Mouse (Mus musculus) stomach, postnatal 0 days (tissue): ENCODE measurements around the gene Spatc1l. TPM values are rescaled to one million over a fixed set of nuclear protein-coding genes. Genes with fewer than 3 reads are reported as not detected.

ENCODE experiments used
- ATAC-seq: fragments of 200-750 bp; cut with Nextera tagmentation; 2 replicates; pipeline ENCODE4 v1.8.0; 2017; ENCODE audit not compliant: low FRiP score, low TSS enrichment
- DNase-seq: peaks from one replicate; pipeline ENCODE4 v3.0.0-alpha.2; 2016; ENCODE audit warnings: low spot score
- H3K27ac ChIP-seq: fragments of 300-500 bp; sonication (generic); replicated peaks from 2 replicates; pipeline ENCODE4 v1.5.1; 2014; ENCODE audit warnings: mild to moderate bottlenecking, control low read depth
- H3K27me3 ChIP-seq: fragments of 300-500 bp; sonication (generic); 2 replicates; pipeline ENCODE4 v1.6.1; 2014; ENCODE audit warnings: low read length; ENCODE audit not compliant: control insufficient read depth, insufficient read depth
- H3K36me3 ChIP-seq: fragments of 300-500 bp; sonication (generic); 2 replicates; pipeline ENCODE4 v1.6.1; 2014; ENCODE audit warnings: low read length, mixed read lengths; ENCODE audit not compliant: control insufficient read depth, insufficient read depth
- H3K4me1 ChIP-seq: fragments of 300-500 bp; sonication (generic); replicated peaks from 2 replicates; pipeline ENCODE4 v1.6.1; 2014; ENCODE audit warnings: antibody characterized with exemption; ENCODE audit not compliant: control insufficient read depth, insufficient read depth
- H3K4me2 ChIP-seq: fragments of 300-500 bp; sonication (generic); replicated peaks from 2 replicates; pipeline ENCODE4 v1.6.1; 2014; ENCODE audit warnings: low read depth, mild to moderate bottlenecking, control low read depth, moderate library complexity
- H3K4me3 ChIP-seq: fragments of 300-500 bp; sonication (generic); 2 replicates; pipeline ENCODE4 v1.5.1; 2014; ENCODE audit warnings: low read depth, low read length, control low read depth
- H3K9ac ChIP-seq: fragments of 300-500 bp; sonication (generic); 2 replicates; pipeline ENCODE4 v1.6.1; 2014; ENCODE audit warnings: mild to moderate bottlenecking, low read length, control low read depth, mixed read lengths
- H3K9me3 ChIP-seq: fragments of 300-500 bp; sonication (generic); 2 replicates; pipeline ENCODE4 v1.6.1; 2016; ENCODE audit warnings: low read length; ENCODE audit not compliant: control insufficient read depth
- CTCF ChIP-seq: IDR thresholded peaks from 2 replicates; pipeline ENCODE4 v1.5.1; 2016; ENCODE audit warnings: antibody characterized with exemption, low read depth, mild to moderate bottlenecking, moderate library complexity
- EP300 ChIP-seq: optimal IDR thresholded peaks from 2 replicates; pipeline ENCODE3; 2016; ENCODE audit warnings: antibody characterized with exemption
- WGBS: fragments of 180-500 bp; shearing (Covaris S2); extraction: QIAGEN DNeasy Blood & Tissue Kit; methylation state at CpG from one replicate; pipeline ENCODE4 v1.1.7; 2014; 5-methylcytosine and 5-hydroxymethylcytosine counted together
- polyA plus RNA-seq: library from polyadenylated mRNA; unstranded; fragments of >200 nt; fragmentation: Nextera tagmentation; extraction: Ambion mirVana; gene quantifications from 2 replicates; pipeline ENCODE4 v1.2.1, GENCODE M21; 2015

Spatc1l gene
- not detected in 2 replicates for polyA plus RNA-seq

GRCm38 (mm10) chr10:76561972-76562371, at the start of gene Spatc1l:
Gene Spatc1l (plus strand): TSS chr10:76562272.
- H3K4me3 ChIP-seq, result no peak within 1 kb of the TSS

GRCm38 (mm10) chr10:76512965-76513583, 49.0 kb upstream of the Spatc1l start:
- H3K36me3 ChIP-seq, result peaks cover 10% of the 10 kb centered on the region; the same call in 1 of the 2 replicates
- H3K4me1 ChIP-seq, result no peaks in the 10 kb centered on the region
- DNase-seq, result peak; percentile 89
- peak; percentile 91 for TF ChIP-seq CTCF
- TF ChIP-seq EP300, result no peak
- H3K27me3 ChIP-seq, result no peaks in the 10 kb centered on the region
- no peak overlapping the region for H3K9ac ChIP-seq
- peak; percentile 90 for ATAC-seq
- no peak overlapping the region for H3K27ac ChIP-seq
- H3K4me3 ChIP-seq, result no peak overlapping the region
- H3K4me2 ChIP-seq, result no peak overlapping the region
- H3K9me3 ChIP-seq, result no peaks in the 10 kb centered on the region
- 49% methylated on average over 5 of the region's 5 CpGs for WGBS

More at GRCm38 (mm10) chr10:76561972-76562371, at the start of gene Spatc1l:
- no peak for ATAC-seq
- Histone ChIP-seq H3K27me3 (no peaks in the 10 kb centered on the region), H3K9ac (no peak within 1 kb of the TSS), H3K4me2 (no peak within 1 kb of the TSS), H3K36me3 (no peaks in the 10 kb centered on the region), H3K9me3 (no peaks in the 10 kb centered on the region), H3K4me1 (no peaks in the 10 kb centered on the region), H3K27ac (no peak within 1 kb of the TSS)
- 86% methylated on average over 10 of the region's 10 CpGs for WGBS
- no peak for DNase-seq
- TF ChIP-seq CTCF (no peak), EP300 (no peak)

GRCm38 (mm10) chr10:76530922-76531321, 31.1 kb upstream of the Spatc1l start:
- Histone ChIP-seq H3K4me3 (peak overlapping the region; percentile 59), H3K9ac (peak overlapping the region; percentile 45), H3K9me3 (no peaks in the 10 kb centered on the region), H3K4me2 (peak overlapping the region; percentile 92), H3K27me3 (no peaks in the 10 kb centered on the region), H3K4me1 (no peaks in the 10 kb centered on the region), H3K27ac (no peak overlapping the region), H3K36me3 (no peaks in the 10 kb centered on the region; the same call in 1 of the 2 replicates)
- ATAC-seq, result no peak; the same call in none of the 2 replicates
- under 1% methylated on average over 11 of the region's 11 CpGs for WGBS
- no peak for DNase-seq
- TF ChIP-seq EP300 (no peak), CTCF (no peak)

- peak within 1 kb of the TSS; percentile 59 for H3K4me3 ChIP-seq
- peak; percentile 99 for DNase-seq
- TF ChIP-seq CTCF, result peak; percentile 66
- TF ChIP-seq EP300, result no peak
- H3K27me3 ChIP-seq, result no peaks in the 10 kb centered on the region
- H3K9ac ChIP-seq, result peak within 1 kb of the TSS; percentile 72
- peak within 1 kb of the TSS; percentile 92 for H3K4me2 ChIP-seq
- whole genome bisulfite sequencing, result under 1% methylated on average over 36 of the region's 37 CpGs
- ATAC-seq, result peak; percentile 100
- peak within 1 kb of the TSS; percentile 78 for H3K27ac ChIP-seq
- no peaks in the 10 kb centered on the region for H3K4me1 ChIP-seq
- H3K9me3 ChIP-seq, result no peaks in the 10 kb centered on the region
- H3K36me3 ChIP-seq, result no peaks in the 10 kb centered on the region; the same call in 1 of the 2 replicates
Measured at GRCm38 (mm10) chr10:76531375-76531774, 30.7 kb upstream of the Spatc1l start, which contains the start of gene Lss. Gene Lss (plus strand): TSS chr10:76531588.

- ATAC-seq (peak; percentile 16), DNase-seq (no peak)
- Histone ChIP-seq H3K36me3 (no peaks in the 10 kb centered on the region; the same call in 1 of the 2 replicates), H3K4me3 (peak overlapping the region; percentile 59), H3K4me1 (no peaks in the 10 kb centered on the region), H3K4me2 (peak overlapping the region; percentile 92), H3K27me3 (no peaks in the 10 kb centered on the region), H3K9me3 (no peaks in the 10 kb centered on the region), H3K9ac (peak overlapping the region; percentile 72), H3K27ac (peak overlapping the region; percentile 78)
- under 1% methylated on average over 14 of the region's 14 CpGs for WGBS
- TF ChIP-seq EP300, result no peak
- TF ChIP-seq CTCF, result no peak
Measured at GRCm38 (mm10) chr10:76531828-76532227, 30.2 kb upstream of the Spatc1l start.

GRCm38 (mm10) chr10:76535526-76535925, 26.5 kb upstream of the Spatc1l start:
- Histone ChIP-seq H3K4me2 (no peak overlapping the region), H3K4me1 (no peaks in the 10 kb centered on the region), H3K27me3 (no peaks in the 10 kb centered on the region), H3K9me3 (no peaks in the 10 kb centered on the region), H3K27ac (no peak overlapping the region), H3K9ac (no peak overlapping the region), H3K4me3 (no peak overlapping the region), H3K36me3 (peaks cover 10% of the 10 kb centered on the region)
- DNase-seq (no peak), ATAC-seq (no peak)
- 98% methylated on average over 7 of the region's 7 CpGs for WGBS
- TF ChIP-seq EP300, result no peak
- no peak for TF ChIP-seq CTCF
